ENCODE assay signal across 7 mouse cellular contexts in genomic region chr11:6200570-6200969, GRCm38 (mm10). TPM values are rescaled to one million over a fixed set of nuclear protein-coding genes. Genes with fewer than 3 reads are reported as not detected.
A peak's percentile ranks its signal among the peaks of the same experiment; 100 is the strongest.
DNase-seq lines count a peak whose midpoint lies in the region; ATAC-seq and TF ChIP-seq lines count a peak whose summit lies in the region.

No protein-coding gene starts in this region.

- H3K36me3 ChIP-seq in lung, postnatal 0 days (ENCODE audit: insufficient read depth, low read length): no peaks in the 10 kb centered on the region
- H3K36me3 ChIP-seq in forebrain, embryonic 12.5 days (replicated peaks): no peaks in the 10 kb centered on the region
- H3K36me3 ChIP-seq in limb, embryonic 14.5 days (ENCODE audit: control insufficient read depth, insufficient read depth, low read length): no peaks in the 10 kb centered on the region
- H3K36me3 ChIP-seq in stomach, embryonic 14.5 days (ENCODE audit: control insufficient read depth, insufficient read depth, low read length): no peaks in the 10 kb centered on the region; the same call in 1 of the 2 replicates

- H3K4me2 ChIP-seq in lung, postnatal 0 days (replicated peaks; ENCODE audit: low read depth, low read length): peak overlapping the region; percentile 93
- H3K4me2 ChIP-seq in forebrain, embryonic 12.5 days: peak overlapping the region; percentile 97
- H3K4me2 ChIP-seq in limb, embryonic 14.5 days (replicated peaks; ENCODE audit: low read depth, low read length, severe bottlenecking): peak overlapping the region; percentile 87
- H3K4me2 ChIP-seq in stomach, embryonic 14.5 days (replicated peaks; ENCODE audit: low read depth, low read length): peak overlapping the region; percentile 57

- no peak for ATAC-seq in lung, postnatal 0 days
- ATAC-seq in forebrain, embryonic 12.5 days (ENCODE audit: low FRiP score): peak; percentile 48; the same call in 1 of the 2 replicates
- ATAC-seq in limb, embryonic 14.5 days (ENCODE audit: low FRiP score, low read depth): no peak
- no peak for ATAC-seq in stomach, embryonic 14.5 days (ENCODE audit: insufficient number of reproducible peaks, insufficient read depth, low FRiP score, low read depth)

- no peaks in the 10 kb centered on the region for H3K27me3 ChIP-seq in lung, postnatal 0 days (replicated peaks; ENCODE audit: insufficient read depth, low read length)
- no peaks in the 10 kb centered on the region for H3K27me3 ChIP-seq in forebrain, embryonic 12.5 days
- H3K27me3 ChIP-seq in limb, embryonic 14.5 days (ENCODE audit: control insufficient read depth, insufficient read depth, low read length): no peaks in the 10 kb centered on the region
- no peaks in the 10 kb centered on the region for H3K27me3 ChIP-seq in stomach, embryonic 14.5 days (ENCODE audit: control insufficient read depth, insufficient read depth, low read length)

- TF ChIP-seq EP300 in lung, postnatal 0 days (IDR thresholded peaks at IDR 0.05): no peak

- TF ChIP-seq POLR2A in limb, embryonic 14.5 days (IDR thresholded peaks at IDR 0.05; ENCODE audit: borderline replicate concordance, extremely low read depth, insufficient read depth, insufficient read length): no peak

- peak overlapping the region; percentile 89 for H3K4me3 ChIP-seq in lung, postnatal 0 days (ENCODE audit: low read depth, low read length)
- H3K4me3 ChIP-seq in forebrain, embryonic 12.5 days (replicated peaks): peak overlapping the region; percentile 97
- peak overlapping the region; percentile 98 for H3K4me3 ChIP-seq in limb, embryonic 14.5 days (replicated peaks; ENCODE audit: low read length)
- peak overlapping the region; percentile 97 for H3K4me3 ChIP-seq in stomach, embryonic 14.5 days (ENCODE audit: low read depth, low read length)

- H3K9me3 ChIP-seq in lung, postnatal 0 days (ENCODE audit: low read length): no peaks in the 10 kb centered on the region
- H3K9me3 ChIP-seq in forebrain, embryonic 12.5 days: 0 out of 2 replicates have a peak, but pooled peaks cover 3% of the 10 kb centered on the region
- no peaks in the 10 kb centered on the region for H3K9me3 ChIP-seq in limb, embryonic 14.5 days (ENCODE audit: control insufficient read depth, low read length)
- H3K9me3 ChIP-seq in stomach, embryonic 14.5 days (ENCODE audit: control insufficient read depth, low read depth, low read length): no peaks in the 10 kb centered on the region

- TF ChIP-seq CTCF in lung, postnatal 0 days (IDR thresholded peaks at IDR 0.05): no peak

- no peak for DNase-seq in lung, postnatal 0 days (ENCODE audit: low spot score)
- no peak for DNase-seq in lung, postnatal 4 days
- DNase-seq in limb, embryonic 14.5 days (ENCODE audit: low spot score): no peak
- no peak for DNase-seq in adrenal gland, adult 18-20 months (ENCODE audit: low spot score in 2 of 2)
- no peak for DNase-seq in layer of hippocampus, postnatal 25 days (ENCODE audit: extremely low spot score in 1 of 2, low spot score in 1 of 2)

- WGBS in lung, postnatal 0 days: 20% methylated on average over 9 of the region's 9 CpGs
- WGBS in forebrain, embryonic 12.5 days: 25% methylated on average over 9 of the region's 9 CpGs
- 24% methylated on average over 9 of the region's 9 CpGs for WGBS in limb, embryonic 14.5 days
- WGBS in stomach, embryonic 14.5 days: 23% methylated on average over 9 of the region's 9 CpGs

- H3K27ac ChIP-seq in lung, postnatal 0 days (ENCODE audit: low read length): peak overlapping the region; percentile 98
- H3K27ac ChIP-seq in forebrain, embryonic 12.5 days: peak overlapping the region; percentile 95
- H3K27ac ChIP-seq in limb, embryonic 14.5 days (replicated peaks; ENCODE audit: low read depth, low read length): peak overlapping the region; percentile 93
- peak overlapping the region; percentile 95; the same call in 1 of the 2 replicates for H3K27ac ChIP-seq in stomach, embryonic 14.5 days (ENCODE audit: low read length)

- H3K9ac ChIP-seq in lung, postnatal 0 days (replicated peaks; ENCODE audit: low read depth): 0 out of 2 replicates have a peak overlapping the region, but pooled peaks have one; percentile 92
- H3K9ac ChIP-seq in forebrain, embryonic 12.5 days: peak overlapping the region; percentile 89
- H3K9ac ChIP-seq in limb, embryonic 14.5 days (ENCODE audit: low read depth, low read length, severe bottlenecking): peak overlapping the region; percentile 86
- H3K9ac ChIP-seq in stomach, embryonic 14.5 days (replicated peaks; ENCODE audit: low read depth, low read length): peak overlapping the region; percentile 82; the same call in 1 of the 2 replicates

- H3K4me1 ChIP-seq in lung, postnatal 0 days (ENCODE audit: insufficient read depth, low read depth, low read length): peaks cover 14% of the 10 kb centered on the region; the same call in 1 of the 2 replicates
- H3K4me1 ChIP-seq in forebrain, embryonic 12.5 days: peaks cover 25% of the 10 kb centered on the region
- H3K4me1 ChIP-seq in limb, embryonic 14.5 days (ENCODE audit: control insufficient read depth, insufficient read depth, low read length): peaks cover 10% of the 10 kb centered on the region
- peaks cover 10% of the 10 kb centered on the region for H3K4me1 ChIP-seq in stomach, embryonic 14.5 days (ENCODE audit: control insufficient read depth, insufficient read depth, low read length)

RNA-seq across cellular contexts. Expression of gene Nudcd3, which starts 0.4 kb away (rescaled TPM):
- 26.8 TPM in 2 replicates for polyA plus RNA-seq in lung, postnatal 0 days (2015; fragmentation: Nextera tagmentation; extraction: Ambion mirVana)
- polyA plus RNA-seq in forebrain, embryonic 12.5 days (2016; fragmentation: Nextera tagmentation; extraction: Ambion mirVana): 60.5 and 64.1 TPM in 2 replicates
- 45.9 and 51.6 TPM in 2 replicates for polyA plus RNA-seq in limb, embryonic 14.5 days (2012; rRNA removed)
- 32.1 and 38.5 TPM in 2 replicates for polyA plus RNA-seq in limb, embryonic 14.5 days (2014; fragmentation: Nextera tagmentation; extraction: Ambion mirVana)
- polyA plus RNA-seq in stomach, embryonic 14.5 days (2014; fragmentation: Nextera tagmentation; extraction: Ambion mirVana): 39.8 and 42.0 TPM in 2 replicates
- 10 to 100 TPM; 54.9 to 64.9 TPM for total RNA-seq in adrenal gland, adult 18-20 months (2021)
- 100 to 1,000 TPM; 111 to 113 TPM for total RNA-seq in layer of hippocampus, postnatal 25 days (2021)

RNA-seq across cellular contexts. Expression of gene A730071L15Rik, which starts 0.7 kb away (rescaled TPM):
- 0.39 and 0.50 TPM in 2 replicates for polyA plus RNA-seq in lung, postnatal 0 days (2015; fragmentation: Nextera tagmentation; extraction: Ambion mirVana)
- polyA plus RNA-seq in forebrain, embryonic 12.5 days (2016; fragmentation: Nextera tagmentation; extraction: Ambion mirVana): 0.46 and 0.81 TPM in 2 replicates
- 0.23 and 0.30 TPM in 2 replicates for polyA plus RNA-seq in limb, embryonic 14.5 days (2012; rRNA removed)
- polyA plus RNA-seq in limb, embryonic 14.5 days (2014; fragmentation: Nextera tagmentation; extraction: Ambion mirVana): 0.48 and 0.76 TPM in 2 replicates
- polyA plus RNA-seq in stomach, embryonic 14.5 days (2014; fragmentation: Nextera tagmentation; extraction: Ambion mirVana): 0.64 and 0.93 TPM in 2 replicates
- total RNA-seq in adrenal gland, adult 18-20 months (2021): under 1 TPM in 1 of 2 experiments, not detected in 1; 0.42 TPM
- total RNA-seq in layer of hippocampus, postnatal 25 days (2021): under 1 TPM; 0.17 to 0.31 TPM

RNA-seq across cellular contexts. Expression of gene Npc1l1, which starts 29.4 kb away (rescaled TPM):
- not detected in 2 replicates for polyA plus RNA-seq in lung, postnatal 0 days (2015; fragmentation: Nextera tagmentation; extraction: Ambion mirVana)
- not detected in 2 replicates for polyA plus RNA-seq in forebrain, embryonic 12.5 days (2016; fragmentation: Nextera tagmentation; extraction: Ambion mirVana)
- polyA plus RNA-seq in limb, embryonic 14.5 days (2012; rRNA removed): 0.23 and 0.46 TPM in 2 replicates
- 0.15 and 0.25 TPM in 2 replicates for polyA plus RNA-seq in limb, embryonic 14.5 days (2014; fragmentation: Nextera tagmentation; extraction: Ambion mirVana)
- polyA plus RNA-seq in stomach, embryonic 14.5 days (2014; fragmentation: Nextera tagmentation; extraction: Ambion mirVana): 0.06 and 0.08 TPM in 2 replicates
- total RNA-seq in adrenal gland, adult 18-20 months (2021): under 1 TPM in 1 of 2 experiments, not detected in 1; 0.06 TPM
- under 1 TPM; 0.15 to 0.26 TPM for total RNA-seq in layer of hippocampus, postnatal 25 days (2021)
